Mouse (Mus musculus) ES-CJ7 (cell line): Measurements from ENCODE around the gene Afap1l2.
A peak's percentile ranks its signal among the peaks of the same experiment; 100 is the strongest.

ENCODE experiments used
- DNase-seq: peaks from one replicate; pipeline ENCODE4 v3.0.0; 2011; ENCODE audit warnings: low read depth, low spot score

The Afap1l2 gene

DNA sequence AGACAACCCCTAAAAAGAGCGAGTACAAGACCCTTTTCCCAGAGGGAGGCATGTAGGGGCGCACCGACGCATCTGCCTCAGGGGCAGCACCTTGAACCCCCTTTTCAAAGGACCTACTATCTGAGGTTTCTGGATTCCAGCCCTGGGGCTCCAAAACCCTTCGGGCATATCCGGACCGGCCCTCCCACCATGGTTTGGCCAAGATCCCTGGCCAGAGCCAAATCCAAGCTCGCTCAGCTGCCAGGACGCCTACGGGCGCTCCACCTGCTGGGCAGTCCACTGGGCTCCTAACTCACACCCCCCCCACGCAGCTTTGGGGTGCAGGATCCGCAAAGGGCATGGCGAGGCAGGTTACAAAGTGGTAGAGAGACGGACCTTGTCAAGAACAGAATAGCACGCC lies 737 bp downstream of the Afap1l2 start:
- DNase-seq, result no peak

DNA sequence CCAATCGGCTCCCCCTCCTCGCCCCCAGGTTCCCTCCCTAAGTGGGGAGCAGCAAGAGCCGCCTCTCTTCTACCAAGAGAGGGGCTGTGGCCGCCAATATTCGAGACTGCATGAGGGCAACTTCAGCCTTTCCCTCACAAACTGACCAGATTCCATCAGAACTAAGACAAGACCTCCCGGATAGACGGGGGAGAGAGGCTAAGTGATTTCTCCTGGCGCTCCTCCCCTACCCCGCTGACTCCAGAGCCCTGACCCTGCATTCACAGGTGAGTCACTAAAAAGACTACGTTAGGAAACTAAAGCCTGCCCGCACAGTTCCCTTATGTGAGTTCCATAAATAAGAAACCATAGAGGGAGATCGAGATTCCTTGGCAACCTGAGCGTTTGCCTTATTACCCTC lies 1.2 kb downstream of the Afap1l2 start:
- no peak for DNase-seq

DNA sequence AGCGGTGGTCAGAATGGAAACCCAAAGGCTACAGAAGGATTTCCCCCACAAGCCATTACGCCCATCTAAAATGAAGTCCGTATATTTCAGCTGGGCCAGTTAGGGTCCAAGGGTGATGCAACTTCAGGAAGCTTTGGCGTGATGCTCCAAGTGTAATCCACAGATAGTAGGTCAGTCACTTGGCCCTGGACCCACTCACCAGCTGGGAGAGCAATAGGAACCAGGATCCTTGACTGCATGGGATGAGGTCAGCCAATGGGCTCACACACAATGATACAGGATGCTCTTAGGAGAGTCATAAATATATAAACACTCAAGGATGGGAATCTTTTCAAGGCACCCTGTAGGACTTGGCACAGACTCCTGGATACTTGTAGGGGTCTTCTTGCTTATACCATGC lies 3.0 kb downstream of the Afap1l2 start:
- no peak for DNase-seq

DNA sequence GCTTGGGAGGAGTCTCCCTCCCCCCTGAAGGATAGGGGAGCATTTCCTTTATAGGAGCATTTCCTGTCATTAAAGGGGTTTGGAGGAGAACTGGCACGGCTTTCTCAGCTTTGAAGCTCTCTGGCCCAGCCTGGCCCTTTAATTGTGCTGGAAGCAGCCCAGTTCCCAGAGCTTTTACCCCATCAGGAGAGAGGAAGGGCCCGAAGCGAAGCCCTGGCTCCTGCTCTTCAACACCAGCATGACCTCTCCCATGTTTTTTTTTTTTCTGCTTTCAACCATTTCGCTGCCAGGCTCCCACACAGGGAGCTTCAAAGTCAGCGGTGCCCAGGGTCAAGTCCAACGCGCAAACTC lies 4.6 kb downstream of the Afap1l2 start:
- no peak for DNase-seq

DNA sequence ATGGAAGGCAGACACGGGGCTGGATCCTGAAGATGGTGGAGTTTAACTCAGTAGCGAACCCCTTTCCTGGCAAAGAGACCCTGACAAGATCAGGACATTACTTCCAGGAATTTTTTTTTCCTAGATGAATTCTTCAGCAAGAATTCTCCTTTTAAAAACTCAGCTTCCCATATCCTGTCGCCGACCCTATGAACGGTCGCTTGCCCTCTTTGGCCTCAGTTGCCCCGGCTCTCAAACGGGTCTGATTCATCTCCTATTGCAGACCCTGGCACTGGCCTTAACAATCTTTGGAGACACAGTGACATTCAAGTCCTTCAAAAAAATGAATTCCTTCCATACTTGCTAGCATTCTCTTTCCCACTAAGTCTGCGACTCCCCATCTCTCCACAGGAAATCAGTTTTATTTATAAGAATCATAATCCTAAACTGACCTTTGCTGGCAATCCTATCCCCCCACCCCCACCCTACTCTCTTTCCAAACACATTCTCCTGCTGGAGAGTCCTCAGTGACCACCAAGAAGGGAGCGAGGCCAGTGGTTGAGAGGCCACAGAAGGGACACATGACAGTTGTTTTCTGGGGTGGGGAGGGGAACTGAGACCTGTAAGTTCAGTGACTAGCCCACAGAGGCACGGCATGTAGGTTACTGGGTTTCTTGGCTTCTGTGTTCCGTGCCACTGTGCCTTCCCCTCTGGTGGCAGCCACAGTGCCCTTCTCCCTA lies 5.1 kb downstream of the Afap1l2 start:
- DNase-seq, result no peak

DNA sequence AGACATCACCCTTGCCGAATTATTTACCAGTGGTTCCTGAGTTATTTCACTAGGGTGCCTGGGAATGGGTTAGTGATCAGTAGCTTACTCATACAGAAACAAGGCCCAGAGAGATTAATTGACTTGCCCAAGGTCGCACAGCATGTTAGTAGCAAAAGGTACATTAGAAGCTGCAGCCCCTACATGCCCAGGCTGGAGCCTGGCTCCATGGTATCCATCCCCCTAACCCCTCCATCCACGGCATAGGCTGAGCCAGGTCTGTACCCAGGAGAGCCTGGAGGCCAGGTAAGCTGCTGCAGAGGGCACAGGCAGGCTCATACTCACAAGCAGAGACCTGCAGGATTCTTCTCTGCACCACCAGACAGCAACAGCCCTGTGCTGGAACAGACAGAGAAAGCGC lies 6.1 kb downstream of the Afap1l2 start:
- DNase-seq, result no peak

DNA sequence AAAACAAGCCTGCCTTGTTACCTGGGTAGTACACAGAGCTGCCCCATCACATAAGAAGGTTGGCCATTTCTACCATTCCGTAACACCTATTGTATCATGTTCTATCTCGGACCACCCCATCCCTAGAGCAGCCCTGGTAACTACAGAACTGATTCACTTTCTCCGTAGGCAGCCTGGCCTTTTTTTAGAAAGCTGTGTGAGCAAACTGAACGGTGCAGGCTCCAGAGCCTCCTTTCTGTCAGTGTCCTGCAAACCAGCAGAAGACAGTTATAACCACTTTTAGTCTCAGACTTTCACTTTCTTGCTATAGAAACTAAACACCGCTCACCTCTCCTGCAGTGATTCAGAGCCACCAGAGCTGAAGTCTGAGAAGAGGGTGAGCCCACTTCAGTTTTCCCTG lies 7.4 kb downstream of the Afap1l2 start:
- no peak for DNase-seq

DNA sequence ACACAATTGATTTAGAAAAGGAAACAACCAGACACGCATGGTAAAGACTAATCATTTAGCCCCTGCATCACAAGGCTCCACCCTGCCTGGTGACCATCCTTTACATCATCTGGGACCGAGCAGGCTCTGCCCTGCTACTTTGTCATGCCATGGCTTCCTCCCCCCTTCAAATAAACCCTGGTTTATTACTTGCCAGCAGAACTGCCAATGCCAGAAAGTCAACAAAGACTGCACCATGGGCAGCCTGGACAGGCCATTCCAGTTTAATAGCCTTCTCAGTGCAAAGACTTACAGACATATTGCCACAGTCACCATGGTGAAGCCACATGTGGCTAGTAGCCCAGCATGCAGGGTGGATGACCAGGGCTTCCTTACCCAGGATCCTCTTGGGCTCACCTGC lies 8.2 kb downstream of the Afap1l2 start:
- no peak for DNase-seq

DNA sequence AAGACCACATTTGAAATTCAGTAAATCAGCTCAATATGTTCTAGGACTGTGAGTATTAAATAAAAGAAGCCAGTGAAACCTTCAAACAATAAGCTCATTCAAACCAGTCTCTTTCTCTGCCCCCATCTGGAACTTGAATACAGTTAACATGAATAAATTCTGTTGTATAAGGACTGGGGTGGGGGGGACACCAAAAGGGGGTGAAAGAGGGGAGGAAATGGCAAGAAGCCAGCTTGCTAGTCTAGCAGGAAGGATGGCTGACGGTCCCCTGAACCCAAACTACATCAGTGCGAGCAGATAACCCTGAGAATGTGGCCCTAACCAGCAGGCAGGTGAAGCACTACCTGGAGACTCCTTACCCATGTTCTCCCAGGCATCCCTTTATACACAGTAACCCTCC lies 9.1 kb downstream of the Afap1l2 start:
- DNase-seq, result no peak

DNA sequence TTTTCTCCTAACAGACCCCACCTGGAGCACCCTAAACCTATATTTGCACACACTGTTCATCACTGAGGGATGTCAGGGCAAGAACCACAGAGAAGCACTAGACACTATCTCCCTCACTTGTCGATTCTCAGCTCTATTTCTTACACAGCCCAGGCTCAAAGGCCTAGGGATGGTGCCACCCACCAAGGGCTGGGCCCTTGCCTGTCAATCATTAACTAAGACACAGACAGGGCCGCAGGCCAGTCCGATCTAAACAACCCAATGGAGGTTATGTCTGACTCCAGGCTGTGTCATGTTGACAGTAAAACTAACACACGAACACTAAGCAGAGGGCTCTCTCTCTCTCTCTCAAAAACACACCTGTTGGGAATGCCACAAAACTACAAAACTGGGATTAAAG lies 9.7 kb downstream of the Afap1l2 start:
- DNase-seq, result no peak

DNA sequence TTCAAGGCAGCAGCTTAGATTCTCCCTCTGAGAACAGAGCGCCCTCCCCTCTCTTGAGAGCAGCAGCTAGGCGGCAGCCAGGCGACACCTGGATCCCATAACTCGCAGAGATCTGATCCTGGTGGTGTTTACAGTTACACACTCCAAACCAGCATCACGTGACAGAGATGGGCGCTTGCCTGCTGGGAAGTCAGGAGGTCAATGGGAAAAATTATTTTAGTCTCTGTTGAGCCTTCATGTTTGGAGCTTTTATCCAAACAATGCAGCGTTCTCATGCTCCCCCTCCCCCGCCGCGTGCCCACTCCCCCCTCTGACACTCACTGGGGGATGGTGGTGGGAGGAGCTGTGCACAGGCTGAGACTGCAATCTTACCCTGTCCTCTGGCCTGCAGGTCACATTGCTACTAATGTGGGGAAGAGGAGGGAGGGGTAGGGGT lies 10.8 kb downstream of the Afap1l2 start:
- DNase-seq, result peak; percentile 33

DNA sequence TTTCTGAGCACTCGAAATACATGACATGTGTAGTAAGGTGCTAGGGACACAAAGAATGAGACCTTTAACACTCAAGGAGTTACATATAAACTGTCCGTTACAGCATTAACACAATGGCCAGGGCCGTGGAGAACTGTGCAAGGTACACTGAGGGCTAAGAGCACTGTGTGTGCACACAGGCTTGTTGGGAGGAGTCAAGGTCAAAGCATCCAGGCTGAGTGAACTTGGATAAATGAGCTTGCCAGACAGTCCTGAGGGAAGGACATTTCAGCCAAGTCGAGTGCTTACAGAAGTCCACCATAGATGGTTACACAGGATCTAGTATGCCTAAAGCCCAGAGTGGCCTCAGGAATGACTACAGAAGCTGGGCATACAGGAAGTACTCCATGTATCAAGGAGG lies 12.6 kb downstream of the Afap1l2 start:
- DNase-seq, result no peak

DNA sequence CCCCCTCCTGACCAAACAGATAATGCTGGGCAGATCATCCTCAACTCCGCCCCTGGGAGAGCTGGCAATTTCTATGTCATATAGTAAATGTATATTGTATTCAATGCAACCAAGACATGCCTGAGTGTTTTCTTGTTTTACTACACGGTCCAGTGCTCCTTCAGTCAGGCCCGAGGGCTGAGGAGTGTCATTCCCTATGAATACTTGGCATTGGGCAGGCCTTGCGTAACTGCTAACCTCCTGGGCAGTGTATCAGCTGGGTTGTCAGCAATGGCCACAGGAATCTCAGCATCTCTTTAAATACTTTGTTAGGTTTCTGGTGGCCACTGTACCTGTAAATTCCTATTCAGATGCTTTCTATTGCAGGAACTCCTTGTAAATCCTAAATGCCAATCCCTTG lies 13.4 kb downstream of the Afap1l2 start:
- no peak for DNase-seq

DNA sequence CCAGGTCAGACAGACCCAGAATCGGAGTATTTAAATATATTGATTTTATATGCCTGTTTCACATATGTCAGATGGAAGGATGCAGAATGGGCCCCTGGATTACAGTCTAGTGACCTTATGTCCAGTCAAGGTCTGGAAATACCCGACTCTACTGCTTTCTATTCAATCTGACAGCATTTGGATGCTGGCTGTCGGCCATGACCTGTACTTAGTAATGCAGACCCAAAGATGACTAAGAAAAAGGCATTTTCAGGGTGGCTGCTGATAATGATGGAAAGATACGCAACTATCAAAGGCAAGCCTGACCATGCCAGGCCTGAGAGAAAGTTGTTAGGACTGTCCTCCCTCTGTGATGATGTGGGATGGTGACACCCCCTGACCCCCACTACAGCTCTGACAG lies 14.3 kb downstream of the Afap1l2 start:
- DNase-seq, result no peak

DNA sequence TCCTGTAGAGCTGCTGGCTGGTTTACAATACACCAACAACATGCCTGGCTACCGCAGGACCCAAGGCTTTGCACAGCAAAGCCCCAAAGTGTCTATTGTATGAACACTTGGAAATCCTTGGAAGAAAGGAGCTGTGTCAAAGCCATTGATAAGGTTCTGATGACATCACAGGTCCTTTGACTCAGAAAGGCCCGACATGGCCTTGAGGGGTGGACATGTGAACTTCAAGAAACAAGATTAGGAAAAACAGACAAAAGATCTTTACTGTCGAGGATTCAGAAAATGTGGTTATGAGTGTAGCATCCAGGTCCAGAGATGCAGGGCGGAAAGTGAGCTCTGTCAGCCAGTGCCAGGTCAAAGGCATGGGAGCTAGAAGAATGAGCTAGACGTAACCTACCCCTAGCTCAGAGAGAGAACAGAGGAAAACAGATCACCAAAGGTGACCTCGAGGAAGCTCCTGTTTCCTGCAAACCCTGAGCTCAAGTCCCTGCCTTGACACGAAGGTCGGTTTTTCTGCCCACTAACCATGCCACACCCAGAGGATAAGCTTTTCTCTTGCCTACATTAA lies 15.0 kb downstream of the Afap1l2 start:
- no peak for DNase-seq

DNA sequence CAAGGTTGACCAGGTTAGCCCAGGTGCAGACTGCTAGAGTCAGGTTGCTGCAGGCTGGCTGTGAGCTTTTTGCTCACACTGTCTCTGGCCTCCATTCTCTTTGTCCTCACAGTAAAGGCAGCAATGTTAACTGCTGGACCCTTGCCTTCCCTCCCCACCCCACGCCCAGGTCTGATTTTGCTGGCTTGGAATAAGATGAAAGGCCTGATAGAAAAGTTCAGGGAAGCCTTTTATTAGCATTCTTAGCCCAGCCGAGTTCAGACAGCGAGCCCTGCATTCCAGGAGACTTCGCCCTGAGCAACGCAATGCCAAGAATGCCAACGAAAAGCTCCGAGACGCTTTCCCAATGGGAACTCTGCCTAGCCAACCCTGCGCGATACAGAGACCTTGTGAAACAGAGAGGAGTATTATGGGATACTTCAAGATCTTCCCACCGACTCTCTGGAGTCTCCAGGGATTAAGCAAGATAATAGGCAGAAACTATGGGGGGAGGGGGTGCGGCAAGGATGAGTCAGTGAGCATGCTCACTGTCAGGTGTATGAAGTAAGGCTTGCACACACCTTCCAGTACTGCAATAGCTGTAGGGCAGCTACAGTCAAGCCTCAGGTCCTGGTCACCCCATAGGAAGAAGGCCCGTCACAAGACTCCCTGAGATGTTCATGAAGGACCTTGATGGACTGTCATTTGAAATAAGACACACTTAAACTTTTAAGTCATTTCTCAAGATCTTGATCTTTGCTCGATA lies 17.5 kb downstream of the Afap1l2 start:
- peak; percentile 29 for DNase-seq

DNA sequence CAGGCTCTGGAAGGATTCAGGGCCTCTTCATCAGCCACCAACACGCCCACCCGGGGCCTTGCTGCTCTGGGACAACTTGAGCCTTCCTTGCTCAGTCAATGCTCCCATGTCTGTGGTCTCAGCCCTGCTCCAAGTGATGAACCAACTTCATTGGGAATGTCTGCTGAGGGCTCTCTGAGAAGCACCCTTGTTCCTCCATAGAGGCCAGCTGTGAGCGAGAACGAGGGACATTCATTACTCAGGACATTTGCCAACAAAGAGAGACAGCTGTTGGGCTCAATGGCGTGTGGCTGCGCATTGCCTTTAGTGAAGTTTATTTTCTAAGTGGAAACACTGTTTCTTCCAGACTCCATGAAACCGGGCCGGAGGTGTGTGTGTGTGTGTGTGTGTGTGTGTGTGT lies 18.9 kb downstream of the Afap1l2 start:
- no peak for DNase-seq

DNA sequence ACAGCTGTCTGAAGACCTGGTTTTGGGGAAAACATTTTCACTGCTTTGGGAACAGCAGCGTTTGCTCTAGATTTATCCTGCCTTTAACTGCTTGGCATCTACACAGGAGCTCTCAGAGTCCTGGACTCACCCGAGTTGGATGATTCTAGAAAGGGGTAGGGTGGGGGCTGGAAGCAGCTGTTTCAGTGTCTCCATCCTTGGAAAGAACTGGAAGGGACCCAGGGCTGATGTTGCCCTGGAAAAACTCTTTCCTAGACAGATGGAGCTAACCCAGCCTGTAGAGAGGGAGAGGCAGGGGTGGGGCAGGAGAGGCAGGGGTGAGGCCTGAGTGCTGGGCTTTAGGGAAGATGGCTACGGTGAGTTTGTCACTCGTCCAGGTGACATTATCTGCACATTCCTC lies 23.8 kb downstream of the Afap1l2 start:
- no peak for DNase-seq

DNA sequence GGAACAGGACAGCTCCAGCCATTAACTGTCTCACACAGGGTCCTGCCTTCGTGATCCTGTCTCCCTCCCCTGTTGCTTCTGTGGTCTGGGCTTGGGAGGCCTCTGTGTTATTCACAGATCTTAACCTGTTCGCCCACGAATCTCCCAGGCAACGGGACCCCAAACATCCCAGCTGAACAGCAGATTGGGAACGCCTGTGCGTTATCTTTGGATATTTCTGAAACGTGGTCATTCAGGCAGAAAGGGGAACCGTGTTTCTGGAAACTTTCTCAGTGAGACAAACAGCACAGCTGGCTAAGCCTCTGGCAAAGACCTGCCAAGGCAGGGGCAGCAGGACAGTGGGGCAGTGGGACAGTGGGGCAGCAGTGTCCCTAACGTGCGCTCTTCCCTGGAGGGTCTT lies 24.3 kb downstream of the Afap1l2 start:
- DNase-seq, result no peak

DNA sequence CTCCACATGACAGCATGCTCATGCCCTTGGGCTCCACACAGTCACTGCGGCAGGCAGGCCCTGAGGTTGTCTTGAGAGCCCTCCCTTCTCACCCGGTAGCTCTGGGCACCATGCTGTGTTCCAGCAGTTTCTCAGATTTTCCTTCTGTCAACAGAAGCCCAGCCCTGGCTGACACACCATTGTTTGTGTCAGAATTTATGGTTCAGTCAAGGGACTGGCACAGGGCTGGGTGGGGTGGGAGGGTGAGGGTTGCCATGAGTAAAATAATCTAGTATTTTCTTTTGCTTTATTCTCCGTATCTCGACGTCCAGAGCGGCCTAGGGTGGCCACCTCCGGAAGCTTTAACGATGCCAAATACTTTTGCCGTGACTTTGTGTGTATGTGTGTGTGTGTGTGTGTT lies 26.3 kb downstream of the Afap1l2 start:
- DNase-seq, result no peak

DNA sequence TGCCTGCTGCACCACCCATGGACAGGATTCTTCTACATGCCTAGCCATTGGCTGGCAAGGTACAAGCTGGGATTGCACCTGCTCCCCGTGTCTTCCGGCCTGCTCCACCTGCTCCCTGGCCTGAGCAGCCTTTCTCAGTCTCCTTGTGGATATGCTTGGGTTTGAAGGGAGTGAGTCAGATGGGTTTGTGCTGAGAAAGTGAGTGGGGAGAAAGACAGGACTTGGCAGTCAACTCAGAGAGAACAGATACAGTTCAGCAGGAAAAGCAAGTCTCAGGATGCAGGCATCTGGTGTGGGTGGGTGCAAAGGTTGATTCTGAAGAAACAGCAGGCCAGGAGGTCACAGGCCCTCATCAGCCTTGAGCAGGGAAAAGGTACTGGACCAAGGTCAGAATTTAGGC lies 27.2 kb downstream of the Afap1l2 start:
- DNase-seq, result no peak

DNA sequence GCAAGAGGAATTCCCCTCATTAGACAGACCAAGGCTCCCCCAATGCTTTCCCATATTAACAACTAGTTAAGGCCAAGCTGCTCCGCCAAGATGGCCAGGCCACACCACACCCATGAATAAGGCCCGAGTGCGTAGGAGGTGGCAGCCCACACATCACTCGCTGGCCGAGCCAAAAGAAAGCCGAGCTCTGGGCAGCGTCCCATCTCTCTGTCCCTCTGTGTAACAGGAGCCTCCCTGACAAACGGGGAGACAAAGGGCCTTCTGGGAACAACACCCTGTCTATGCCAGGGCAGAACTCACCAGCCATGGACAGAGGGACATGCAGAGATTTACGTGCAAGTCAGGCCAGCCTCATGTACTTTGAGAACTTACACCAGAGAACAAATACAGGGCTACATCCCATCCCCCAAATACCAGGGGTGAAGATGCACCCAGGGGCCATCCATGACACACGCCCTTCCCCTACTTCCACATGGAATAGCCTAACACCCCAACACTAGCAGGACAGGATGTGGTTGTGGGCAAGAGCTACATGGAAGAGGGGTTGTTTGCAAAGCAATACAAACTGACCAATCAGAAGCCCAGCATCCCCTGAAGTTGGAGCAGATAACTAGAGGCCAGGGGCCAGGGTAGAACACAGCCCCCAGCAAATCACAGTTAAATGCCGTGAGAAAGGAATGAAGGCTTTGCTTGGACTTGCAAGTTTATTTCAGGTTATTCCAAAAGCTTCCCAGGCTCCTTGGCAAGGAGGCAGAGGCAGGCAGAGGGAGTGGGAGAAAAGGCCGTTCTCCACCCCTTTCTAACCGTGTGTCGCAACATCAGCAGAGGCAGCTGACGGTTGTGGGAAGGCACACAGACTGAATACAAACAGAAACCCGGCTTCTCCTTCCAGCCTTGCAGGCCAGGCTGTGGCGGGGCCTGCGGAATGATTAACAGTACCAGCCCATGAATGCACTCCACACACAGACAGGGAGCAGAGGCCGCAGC lies 30.8 kb downstream of the Afap1l2 start:
- DNase-seq, result no peak
